ENCODE assay signal across 8 mouse cellular contexts in genomic region chr16:50429692-50430514, GRCm38 (mm10). TPM values are rescaled to one million over a fixed set of nuclear protein-coding genes. Genes with fewer than 3 reads are reported as not detected.
DNase-seq lines count a peak whose midpoint lies in the region; ATAC-seq lines count a peak whose summit lies in the region.

No protein-coding gene starts in this region.

- no peaks in the 10 kb centered on the region for H3K27me3 ChIP-seq in limb, embryonic 15.5 days
- no peaks in the 10 kb centered on the region for H3K27me3 ChIP-seq in midbrain, embryonic 16.5 days (ENCODE audit: control insufficient read depth, insufficient read depth, low read depth, low read length)

- H3K36me3 ChIP-seq in limb, embryonic 15.5 days: no peaks in the 10 kb centered on the region
- no peaks in the 10 kb centered on the region for H3K36me3 ChIP-seq in midbrain, embryonic 16.5 days (ENCODE audit: control insufficient read depth, insufficient read depth, low read length)

- 0 out of 2 replicates have a peak, but pooled peaks have one; percentile 5 for ATAC-seq in granulocyte monocyte progenitor cell, adult 5-6 weeks (replicated peaks; ENCODE audit: poor library complexity, severe bottlenecking)
- ATAC-seq in limb, embryonic 15.5 days (ENCODE audit: insufficient number of reproducible peaks, low FRiP score, low TSS enrichment, low read depth): no peak
- ATAC-seq in midbrain, embryonic 16.5 days: no peak

- no peak overlapping the region; the same call in 1 of the 2 replicates for H3K27ac ChIP-seq in limb, embryonic 15.5 days
- H3K27ac ChIP-seq in midbrain, embryonic 16.5 days (ENCODE audit: low read length): peak overlapping the region; percentile 58; the same call in 1 of the 2 replicates

- H3K9me3 ChIP-seq in limb, embryonic 15.5 days: no peaks in the 10 kb centered on the region
- no peaks in the 10 kb centered on the region for H3K9me3 ChIP-seq in midbrain, embryonic 16.5 days (replicated peaks; ENCODE audit: control insufficient read depth, low read length, poor library complexity, severe bottlenecking)

- H3K9ac ChIP-seq in limb, embryonic 15.5 days: peak overlapping the region; percentile 95
- H3K9ac ChIP-seq in midbrain, embryonic 16.5 days (ENCODE audit: low read depth, low read length): peak overlapping the region; percentile 84

- peak overlapping the region; percentile 92 for H3K4me3 ChIP-seq in limb, embryonic 15.5 days
- H3K4me3 ChIP-seq in midbrain, embryonic 16.5 days (ENCODE audit: low read depth, low read length): peak overlapping the region; percentile 92

- H3K4me1 ChIP-seq in limb, embryonic 15.5 days: peaks cover 12% of the 10 kb centered on the region
- H3K4me1 ChIP-seq in midbrain, embryonic 16.5 days (ENCODE audit: control insufficient read depth, insufficient read depth, low read length): peaks cover 6% of the 10 kb centered on the region

- peak; percentile 4 to 26 for DNase-seq in layer of hippocampus, adult 18-20 months (ENCODE audit: low spot score in 2 of 2)
- no peak for DNase-seq in layer of hippocampus, adult 9-10 months (ENCODE audit: low spot score)
- DNase-seq in cerebellum, postnatal 36 days: peak; percentile 21 to 37
- DNase-seq in kidney, adult 11 months: peak; percentile 16
- DNase-seq in spleen, postnatal 4 days (ENCODE audit: low spot score in 2 of 2): peak; percentile 25 to 73

- WGBS in limb, embryonic 15.5 days: 2% methylated on average over 62 of the region's 69 CpGs
- WGBS in midbrain, embryonic 16.5 days: under 1% methylated on average over 58 of the region's 69 CpGs

- peak overlapping the region; percentile 96 for H3K4me2 ChIP-seq in limb, embryonic 15.5 days
- peak overlapping the region; percentile 97 for H3K4me2 ChIP-seq in midbrain, embryonic 16.5 days (ENCODE audit: low read length)

RNA-seq across cellular contexts. Expression of gene Bbx, which starts 2.3 kb away (rescaled TPM):
- 10 to 100 TPM; 28.0 to 30.0 TPM for total RNA-seq in layer of hippocampus, adult 18-20 months (2021)
- 22.8 and 29.6 TPM in 2 replicates for total RNA-seq in granulocyte monocyte progenitor cell, adult 5-6 weeks (2014; fragmentation: Nextera tagmentation)
- total RNA-seq in granulocyte monocyte progenitor cell, adult 5-6 weeks (2017): 30.9 and 33.7 TPM in 2 replicates
- polyA plus RNA-seq in limb, embryonic 15.5 days (2015; fragmentation: Nextera tagmentation; extraction: Ambion mirVana): 40.5 and 43.0 TPM in 2 replicates
- 14.7 and 17.9 TPM in 2 replicates for polyA plus RNA-seq in midbrain, embryonic 16.5 days (2015; fragmentation: Nextera tagmentation; extraction: Ambion mirVana)
